Mouse (Mus musculus) fibroblast of lung, adult 2 months (primary cell): ENCODE measurements around the gene Gne.
"Not testable (repeated sequence)": the region's sequence is repeated elsewhere in the genome, so short reads cannot be mapped to it uniquely, and the experiment has no call there.

Experiments used
- DNase-seq: peaks from one replicate; pipeline ENCODE4 v3.0.0-alpha.2; 2011; ENCODE audit warnings: low read depth

Gne gene

GRCm38 (mm10) chr4:44072146-44072872, 11.7 kb downstream of the Gne start:
- DNase-seq = peak; percentile 83

GRCm38 (mm10) chr4:44071741-44072145, 12.2 kb downstream of the Gne start:
- no peak for DNase-seq

- DNase-seq = no peak
Measured at GRCm38 (mm10) chr4:44070641-44071040, 13.3 kb downstream of the Gne start.

- DNase-seq = no peak
Measured at GRCm38 (mm10) chr4:44069411-44069810, 14.6 kb downstream of the Gne start.

- DNase-seq = no peak
Measured at GRCm38 (mm10) chr4:44068736-44069135, 15.2 kb downstream of the Gne start.

- DNase-seq = no peak
Measured at GRCm38 (mm10) chr4:44066891-44067290, 17.1 kb downstream of the Gne start.

- peak; percentile 44 for DNase-seq
Measured at GRCm38 (mm10) chr4:44065355-44066025, 18.5 kb downstream of the Gne start.

GRCm38 (mm10) chr4:44062816-44063215, 21.2 kb downstream of the Gne start:
- no peak for DNase-seq

GRCm38 (mm10) chr4:44062062-44062461, 21.9 kb downstream of the Gne start:
- no peak for DNase-seq

GRCm38 (mm10) chr4:44059674-44060073, 24.3 kb downstream of the Gne start:
- no peak for DNase-seq

GRCm38 (mm10) chr4:44049812-44050211, 34.2 kb downstream of the Gne start:
- no peak for DNase-seq

GRCm38 (mm10) chr4:44046066-44046465, 37.9 kb downstream of the Gne start:
- no peak for DNase-seq

- no peak for DNase-seq
Measured at GRCm38 (mm10) chr4:44044685-44045356, 39.2 kb downstream of the Gne start.

GRCm38 (mm10) chr4:44043182-44043581, 40.8 kb downstream of the Gne start:
- DNase-seq = not testable (repeated sequence)

GRCm38 (mm10) chr4:44042429-44042828, 41.5 kb downstream of the Gne start:
- DNase-seq = no peak

- no peak for DNase-seq
Measured at GRCm38 (mm10) chr4:44040802-44041201, 43.2 kb downstream of the Gne start.

- no peak for DNase-seq
Measured at GRCm38 (mm10) chr4:44036455-44036854, 47.5 kb downstream of the Gne start.

- no peak for DNase-seq
Measured at GRCm38 (mm10) chr4:44031521-44031920, 52.5 kb downstream of the Gne start.

GRCm38 (mm10) chr4:44029661-44030066, 54.3 kb downstream of the Gne start:
- no peak for DNase-seq

GRCm38 (mm10) chr4:44028303-44029135, 55.5 kb downstream of the Gne start:
- DNase-seq = no peak

GRCm38 (mm10) chr4:44025570-44025969, 58.4 kb downstream of the Gne start:
- DNase-seq = no peak

- DNase-seq = no peak
Measured at GRCm38 (mm10) chr4:44024241-44024640, 59.7 kb downstream of the Gne start.
